Mouse (Mus musculus): ENCODE data around the gene Btnl2. TPM values are rescaled to one million over a fixed set of nuclear protein-coding genes. Genes with fewer than 3 reads are reported as not detected.

Btnl2 gene
- polyA plus RNA-seq, 1 experiment from 2014 or later, result 0.08 TPM

Other genes starting within 250 kb of the Btnl2 start
- 9.4 and 9.7 TPM in 2 replicates for gene H2-DMa, start 235.3 kb upstream of the Btnl2 start, polyA plus RNA-seq (2014; fragmentation: Nextera tagmentation; extraction: Ambion mirVana)
- 95.9 and 114 TPM in 2 replicates for gene Brd2, start 232.2 kb upstream of the Btnl2 start, polyA plus RNA-seq (2014; fragmentation: Nextera tagmentation; extraction: Ambion mirVana)
- not detected in 2 replicates for gene H2-DMb2, start 211.5 kb upstream of the Btnl2 start, polyA plus RNA-seq (2014; fragmentation: Nextera tagmentation; extraction: Ambion mirVana)
- gene H2-DMb1, start 201.8 kb upstream of the Btnl2 start, polyA plus RNA-seq (2014; fragmentation: Nextera tagmentation; extraction: Ambion mirVana), result 1.3 and 1.4 TPM in 2 replicates
- gene Tap1, start 167.3 kb upstream of the Btnl2 start, polyA plus RNA-seq (2014; fragmentation: Nextera tagmentation; extraction: Ambion mirVana), result 2.3 and 2.6 TPM in 2 replicates
- 0.67 and 1.1 TPM in 2 replicates for gene Psmb9, start 167.1 kb upstream of the Btnl2 start, polyA plus RNA-seq (2014; fragmentation: Nextera tagmentation; extraction: Ambion mirVana)
- 1.7 and 2.1 TPM in 2 replicates for gene Psmb8, start 157.1 kb upstream of the Btnl2 start, polyA plus RNA-seq (2014; fragmentation: Nextera tagmentation; extraction: Ambion mirVana)
- gene Tap2, start 151.3 kb upstream of the Btnl2 start, polyA plus RNA-seq (2014; fragmentation: Nextera tagmentation; extraction: Ambion mirVana), result 0.77 and 1.2 TPM in 2 replicates
- not detected in 2 replicates for gene H2-Ob, start 115.9 kb upstream of the Btnl2 start, polyA plus RNA-seq (2014; fragmentation: Nextera tagmentation; extraction: Ambion mirVana)
- 3.5 and 3.8 TPM in 2 replicates for gene H2-Ab1, start 97.1 kb upstream of the Btnl2 start, polyA plus RNA-seq (2014; fragmentation: Nextera tagmentation; extraction: Ambion mirVana)
- not detected in 2 replicates for gene H2-Aa, start 67.0 kb upstream of the Btnl2 start, polyA plus RNA-seq (2014; fragmentation: Nextera tagmentation; extraction: Ambion mirVana)
- 1.2 and 1.5 TPM in 2 replicates for gene H2-Eb1, start 49.0 kb upstream of the Btnl2 start, polyA plus RNA-seq (2014; fragmentation: Nextera tagmentation; extraction: Ambion mirVana)
- gene H2-Eb2, start 29.2 kb upstream of the Btnl2 start, polyA plus RNA-seq (2014; fragmentation: Nextera tagmentation; extraction: Ambion mirVana), result not detected in 2 replicates
- gene Btnl1, start 22.3 kb downstream of the Btnl2 start, polyA plus RNA-seq (2014; fragmentation: Nextera tagmentation; extraction: Ambion mirVana), result not detected in 2 replicates
- 0.39 and 0.72 TPM in 2 replicates for gene BC051142, start 44.0 kb downstream of the Btnl2 start, polyA plus RNA-seq (2014; fragmentation: Nextera tagmentation; extraction: Ambion mirVana)
- gene Btnl4, start 122.5 kb downstream of the Btnl2 start, polyA plus RNA-seq (2014; fragmentation: Nextera tagmentation; extraction: Ambion mirVana), result not detected in 2 replicates
- gene Btnl6, start 162.5 kb downstream of the Btnl2 start, polyA plus RNA-seq (2014; fragmentation: Nextera tagmentation; extraction: Ambion mirVana), result not detected in 2 replicates
- gene Notch4, start 209.4 kb downstream of the Btnl2 start, polyA plus RNA-seq (2014; fragmentation: Nextera tagmentation; extraction: Ambion mirVana), result 4.8 and 5.9 TPM in 2 replicates
- gene Gpsm3, start 235.0 kb downstream of the Btnl2 start, polyA plus RNA-seq (2014; fragmentation: Nextera tagmentation; extraction: Ambion mirVana), result 5.5 and 6.0 TPM in 2 replicates
- gene Pbx2, start 236.4 kb downstream of the Btnl2 start, polyA plus RNA-seq (2014; fragmentation: Nextera tagmentation; extraction: Ambion mirVana), result 17.9 and 21.2 TPM in 2 replicates
- gene Ager, start 243.0 kb downstream of the Btnl2 start, polyA plus RNA-seq (2014; fragmentation: Nextera tagmentation; extraction: Ambion mirVana), result 0.64 and 1.2 TPM in 2 replicates
- 117 and 118 TPM in 2 replicates for gene Rnf5, start 248.9 kb downstream of the Btnl2 start, polyA plus RNA-seq (2014; fragmentation: Nextera tagmentation; extraction: Ambion mirVana)
- 55.3 and 59.8 TPM in 2 replicates for gene Agpat1, start 249.4 kb downstream of the Btnl2 start, polyA plus RNA-seq (2014; fragmentation: Nextera tagmentation; extraction: Ambion mirVana)

Data from embryonic facial prominence, embryonic 11.5 days (tissue).